Mouse (Mus musculus) liver, postnatal 0 days (tissue): ENCODE measurements at regions not wholly inside any gene's neighbourhood (a gene's known extent, or its start where the extent isn't known, plus 50 kb on each side); places are given as distances from the start of the nearest gene placed in this dataset.

ENCODE experiments used
- CTCF ChIP-seq: sonication (generic); IDR thresholded peaks from 2 replicates; pipeline ENCODE4 v1.5.1; 2016; ENCODE audit warnings: antibody characterized with exemption, low read depth
- EP300 ChIP-seq: IDR thresholded peaks from 2 replicates; pipeline ENCODE4 v1.6.1; 2016; ENCODE audit warnings: antibody characterized with exemption, low read depth, mild to moderate bottlenecking

- TF ChIP-seq CTCF (no peak), EP300 (no peak)
Observed at GRCm38 (mm10) chr2:75072021-75072420, 246.4 kb downstream of the Mtx2 start.
